Mouse (Mus musculus) CD4-positive, CD25-positive, alpha-beta regulatory T cell, adult 2 months (primary cell): Measurements from ENCODE around the gene Ppp1r13b.
A peak's percentile ranks its signal among the peaks of the same experiment; 100 is the strongest.
"Not testable (repeated sequence)": the region's sequence is repeated elsewhere in the genome, so short reads cannot be mapped to it uniquely, and the experiment has no call there.

ENCODE experiments used
- DNase-seq: peaks from one replicate; pipeline ENCODE4 v3.0.0-alpha.2; 2012; ENCODE audit warnings: low read depth, low spot score

Ppp1r13b gene

GRCm38 (mm10) chr12:111907970-111908681, at the start of gene Ppp1r13b:
Gene Ppp1r13b (minus strand): TSS chr12:111908110.
- DNase-seq: peak; percentile 98

- no peak for DNase-seq
Observed at GRCm38 (mm10) chr12:111956173-111956572, 48.3 kb upstream of the Ppp1r13b start.

- DNase-seq: no peak
Observed at GRCm38 (mm10) chr12:111951701-111952100, 43.8 kb upstream of the Ppp1r13b start.

GRCm38 (mm10) chr12:111950486-111950885, 42.6 kb upstream of the Ppp1r13b start:
- no peak for DNase-seq

GRCm38 (mm10) chr12:111946716-111947115, 38.8 kb upstream of the Ppp1r13b start:
- DNase-seq: peak; percentile 78

GRCm38 (mm10) chr12:111945765-111946655, 38.1 kb upstream of the Ppp1r13b start:
- DNase-seq: not testable (repeated sequence)

- no peak for DNase-seq
Observed at GRCm38 (mm10) chr12:111945115-111945514, 37.2 kb upstream of the Ppp1r13b start.

GRCm38 (mm10) chr12:111944065-111944987, 36.4 kb upstream of the Ppp1r13b start:
- peak; percentile 22 for DNase-seq

GRCm38 (mm10) chr12:111943421-111944064, 35.6 kb upstream of the Ppp1r13b start:
- DNase-seq: no peak

GRCm38 (mm10) chr12:111938623-111939177, 30.8 kb upstream of the Ppp1r13b start:
- DNase-seq: no peak

- no peak for DNase-seq
Observed at GRCm38 (mm10) chr12:111936706-111937550, 29.0 kb upstream of the Ppp1r13b start.

GRCm38 (mm10) chr12:111933971-111934370, 26.1 kb upstream of the Ppp1r13b start:
- DNase-seq: no peak

GRCm38 (mm10) chr12:111933032-111933704, 25.3 kb upstream of the Ppp1r13b start:
- no peak for DNase-seq

- DNase-seq: no peak
Observed at GRCm38 (mm10) chr12:111932513-111932912, 24.6 kb upstream of the Ppp1r13b start.

- DNase-seq: no peak
Observed at GRCm38 (mm10) chr12:111931411-111932025, 23.6 kb upstream of the Ppp1r13b start.

GRCm38 (mm10) chr12:111928411-111928966, 20.6 kb upstream of the Ppp1r13b start:
- no peak for DNase-seq

GRCm38 (mm10) chr12:111927338-111927737, 19.4 kb upstream of the Ppp1r13b start:
- no peak for DNase-seq

- DNase-seq: no peak
Observed at GRCm38 (mm10) chr12:111923117-111923516, 15.2 kb upstream of the Ppp1r13b start.
